Mouse (Mus musculus): Measurements from ENCODE around the gene Gls.

- TF ChIP-seq CTCF (IDR thresholded peaks at IDR 0.05; ENCODE audit: low read depth) (no peak), EP300 (IDR thresholded peaks at IDR 0.05; ENCODE audit: low read depth) (no peak)
Measured at GRCm38 (mm10) chr1:52268006-52268405, 35.0 kb upstream of the Gls start.
